Mouse (Mus musculus) leukemia stem cell, adult 10-12 weeks (primary cell): ENCODE measurements around the gene Tsc1. TPM values are rescaled to one million over a fixed set of nuclear protein-coding genes. Genes with fewer than 3 reads are reported as not detected.

Source experiments
- polyA plus RNA-seq: library from polyadenylated mRNA; stranded (reverse); fragments of >175 nt; gene quantifications from 2 replicates; pipeline ENCODE4 v1.2.3, GENCODE M21; 2012; ENCODE audit warnings: low replicate concordance

Gene Tsc1
- polyA plus RNA-seq = 1.7 and 6.7 TPM in 2 replicates

GRCm38 (mm10) chr2:28640461-28641424 is at the start of gene Tsc1:
TSS of gene Tsc1 (plus strand) at chr2:28641228.

GRCm38 (mm10) chr2:28621664-28622171 is 19.3 kb upstream of the Tsc1 start, which contains the start of gene Gfi1b:
TSS of gene Gfi1b (minus strand) at chr2:28621982.

GRCm38 (mm10) chr2:28699361-28700335 is 58.6 kb downstream of the Tsc1 start, which contains the start of the genes Spaca9 and Ak8:
TSS of gene Spaca9 (minus strand) at chr2:28699727.
TSS of gene Ak8 (plus strand) at chr2:28700164.

Other genes starting within 250 kb of the Tsc1 start
- 0.10 and 0.14 TPM in 2 replicates for gene Ppp1r26, start 194.4 kb upstream of the Tsc1 start, polyA plus RNA-seq
- gene 1700007K13Rik, start 174.9 kb upstream of the Tsc1 start, polyA plus RNA-seq = 0.32 TPM in 1 of 2 replicates, not detected in the other
- gene Mrps2, start 173.2 kb upstream of the Tsc1 start, polyA plus RNA-seq = 34.5 and 35.9 TPM in 2 replicates
- 1.3 TPM in 1 of 2 replicates, not detected in the other for gene Gbgt1, start 144.3 kb upstream of the Tsc1 start, polyA plus RNA-seq
- gene Gm10134, start 135.1 kb upstream of the Tsc1 start, polyA plus RNA-seq = not detected in 2 replicates
- 8.7 and 10.7 TPM in 2 replicates for gene Ralgds, start 128.1 kb upstream of the Tsc1 start, polyA plus RNA-seq
- gene Cel, start 77.8 kb upstream of the Tsc1 start, polyA plus RNA-seq = not detected in 2 replicates
- gene Gtf3c5, start 57.5 kb upstream of the Tsc1 start, polyA plus RNA-seq = 7.2 and 15.0 TPM in 2 replicates
- 124 and 376 TPM in 2 replicates for gene Gfi1b, start 19.2 kb upstream of the Tsc1 start, polyA plus RNA-seq
- not detected in 2 replicates for gene Spaca9, start 58.5 kb downstream of the Tsc1 start, polyA plus RNA-seq
- gene Ak8, start 58.9 kb downstream of the Tsc1 start, polyA plus RNA-seq = 0.18 TPM in 1 of 2 replicates, not detected in the other
- 18.0 and 22.4 TPM in 2 replicates for gene Gtf3c4, start 199.1 kb downstream of the Tsc1 start, polyA plus RNA-seq
- 1.2 and 8.3 TPM in 2 replicates for gene Ddx31, start 199.2 kb downstream of the Tsc1 start, polyA plus RNA-seq